Mouse (Mus musculus): Measurements from ENCODE around the gene Gimap4.
"Not testable (repeated sequence)": the region's sequence is repeated elsewhere in the genome, so short reads cannot be mapped to it uniquely, and the experiment has no call there.

Gene Gimap4

DNA sequence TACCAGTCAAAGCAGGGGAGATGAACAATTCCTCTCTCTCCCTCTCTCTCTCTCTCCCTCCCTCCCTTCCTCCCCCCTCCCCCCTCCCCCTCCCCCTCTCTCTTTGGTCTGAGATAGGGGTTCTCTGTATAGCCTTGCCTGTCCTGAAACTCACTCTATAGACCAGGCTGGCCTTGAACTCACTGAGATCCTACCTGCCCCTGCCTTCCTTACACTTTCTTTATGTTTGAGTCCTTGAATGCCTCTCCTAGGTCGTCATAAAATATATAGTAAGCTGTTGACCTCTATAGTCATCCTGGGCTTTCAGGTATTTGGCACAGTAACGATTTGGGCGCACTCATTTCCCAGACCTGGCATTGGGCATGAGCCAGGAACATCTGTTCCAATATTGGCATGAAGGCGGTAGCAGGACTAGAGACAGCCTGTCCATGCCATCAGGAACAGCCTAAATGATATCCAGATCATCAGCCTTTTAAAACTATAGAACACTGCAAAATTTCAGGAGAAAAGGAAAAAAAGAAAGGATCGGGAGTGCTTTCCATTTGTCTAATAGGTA, 7.4 kb upstream of the Gimap4 start:
- no peak for DNase-seq

DNA sequence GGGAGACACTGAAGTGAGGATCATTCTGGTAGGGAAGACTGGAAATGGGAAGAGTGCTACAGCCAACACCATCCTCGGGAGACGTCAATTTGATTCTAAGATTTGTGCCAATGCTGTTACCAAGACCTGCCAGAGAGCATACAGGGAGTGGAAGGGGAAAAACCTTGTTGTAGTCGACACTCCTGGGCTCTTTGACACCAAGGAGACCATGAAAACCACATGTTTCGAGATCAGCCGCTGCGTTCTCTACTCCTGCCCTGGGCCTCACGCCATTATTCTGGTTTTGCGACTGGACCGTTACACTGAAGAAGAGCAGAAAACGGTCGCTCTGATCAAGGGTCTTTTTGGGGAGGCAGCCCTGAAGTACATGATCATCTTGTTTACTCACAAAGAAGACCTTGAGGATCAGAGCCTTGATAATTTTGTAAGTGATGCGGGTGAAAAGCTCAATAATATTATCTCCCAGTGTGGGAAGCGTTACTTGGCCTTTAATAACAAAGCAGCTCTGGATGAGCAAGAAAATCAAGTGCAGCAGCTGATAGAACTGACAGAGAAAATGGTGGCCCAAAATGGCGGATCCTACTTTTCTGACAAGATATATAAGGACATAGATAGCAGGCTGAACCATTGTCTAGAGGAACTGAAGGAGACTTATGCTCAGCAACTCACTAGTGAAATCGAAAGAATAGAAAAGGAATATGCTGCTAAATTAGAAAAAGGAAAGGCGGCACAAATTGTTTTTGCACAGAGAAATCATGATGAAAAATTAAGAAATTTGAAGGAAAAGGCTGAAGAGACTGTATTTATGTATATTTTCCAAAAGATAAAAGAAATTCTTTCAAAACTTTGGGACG, 6.6 kb upstream of the Gimap4 start:
- no peak for DNase-seq

DNA sequence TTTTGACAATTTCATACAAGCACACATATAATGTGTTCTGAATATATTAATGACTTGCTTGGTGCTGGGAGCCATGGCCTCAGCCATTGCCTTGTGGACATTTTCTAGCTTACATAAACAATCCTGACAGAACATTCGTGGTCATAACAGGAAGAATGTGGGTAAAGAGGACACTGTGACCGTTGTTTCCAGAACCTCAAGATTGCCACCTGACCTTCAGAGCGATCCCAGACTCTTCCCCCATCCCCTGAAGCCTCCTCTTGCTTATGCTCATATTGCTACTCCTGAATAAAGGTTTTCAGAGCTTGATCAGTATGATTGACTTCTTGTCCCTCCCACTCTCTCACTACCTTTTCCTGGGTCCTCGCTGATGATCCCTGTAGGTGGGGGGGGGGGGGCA, 6.0 kb upstream of the Gimap4 start:
- DNase-seq, result no peak

DNA sequence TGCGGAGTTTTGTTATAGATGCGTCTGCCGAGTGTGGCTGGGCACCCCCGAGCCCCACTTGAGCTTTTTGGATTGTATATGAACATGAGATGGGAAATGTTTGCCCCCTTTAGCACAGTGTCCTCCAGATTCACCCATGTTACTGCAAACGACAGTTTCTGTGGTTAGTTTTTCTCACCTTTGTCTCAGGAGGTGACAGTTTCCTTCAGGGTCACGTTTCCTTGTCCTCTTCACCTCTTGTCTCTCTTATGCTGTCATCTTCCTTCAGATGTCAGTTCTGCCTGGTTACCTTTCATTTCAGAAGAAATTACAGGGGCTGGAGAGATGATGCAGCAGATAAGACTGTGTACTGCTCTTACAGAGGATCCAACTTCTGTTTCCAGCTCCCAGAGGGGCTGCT, 4.6 kb upstream of the Gimap4 start:
- DNase-seq, result no peak

DNA sequence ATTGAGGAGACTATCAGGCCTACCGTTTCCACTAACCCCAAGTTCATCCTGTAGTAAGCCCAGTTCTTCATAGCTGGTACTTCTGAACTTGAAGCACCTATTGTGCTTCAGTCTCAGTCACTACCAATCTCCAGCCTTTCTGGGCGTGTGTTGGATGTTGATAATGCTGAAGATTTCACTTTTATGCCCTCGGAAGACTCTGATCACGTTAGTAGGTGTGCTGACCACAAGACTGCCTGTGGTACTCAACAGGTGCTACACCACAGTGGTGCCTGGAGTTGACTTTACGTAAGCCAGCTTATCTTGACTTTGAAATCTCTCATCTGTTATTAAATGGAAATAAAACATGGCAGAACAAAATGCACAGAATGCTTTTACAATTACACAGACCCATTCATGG, 3.9 kb upstream of the Gimap4 start:
- no peak for DNase-seq

DNA sequence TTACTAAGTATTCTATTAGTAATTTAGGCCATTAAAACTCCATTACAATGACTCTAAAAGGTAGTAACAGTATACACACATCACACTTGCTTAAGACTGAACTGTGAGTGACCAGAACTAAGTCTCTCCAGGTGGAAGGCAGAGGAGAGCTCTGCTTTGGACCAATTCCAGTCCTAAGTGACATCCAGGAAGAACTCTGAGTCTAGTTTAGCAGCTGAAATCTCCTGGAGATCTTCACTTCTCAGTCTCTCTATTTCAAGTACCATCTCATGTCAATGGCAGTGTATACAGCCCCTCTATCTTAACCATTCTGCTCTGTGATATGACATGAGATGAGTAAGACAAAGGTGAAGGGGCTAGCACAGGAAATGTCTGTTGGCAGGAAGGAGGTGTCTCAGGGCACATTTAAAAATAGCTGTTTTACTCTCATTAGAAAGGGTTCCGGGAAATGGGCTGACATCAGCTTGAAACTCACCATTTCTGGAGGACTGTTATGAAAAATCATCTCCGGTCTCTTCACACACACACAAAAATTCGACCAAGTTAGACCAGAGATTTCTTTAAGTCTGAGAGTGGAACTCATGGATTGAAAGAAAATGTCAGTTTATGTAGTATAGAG, 2.8 kb upstream of the Gimap4 start:
- no peak for DNase-seq

DNA sequence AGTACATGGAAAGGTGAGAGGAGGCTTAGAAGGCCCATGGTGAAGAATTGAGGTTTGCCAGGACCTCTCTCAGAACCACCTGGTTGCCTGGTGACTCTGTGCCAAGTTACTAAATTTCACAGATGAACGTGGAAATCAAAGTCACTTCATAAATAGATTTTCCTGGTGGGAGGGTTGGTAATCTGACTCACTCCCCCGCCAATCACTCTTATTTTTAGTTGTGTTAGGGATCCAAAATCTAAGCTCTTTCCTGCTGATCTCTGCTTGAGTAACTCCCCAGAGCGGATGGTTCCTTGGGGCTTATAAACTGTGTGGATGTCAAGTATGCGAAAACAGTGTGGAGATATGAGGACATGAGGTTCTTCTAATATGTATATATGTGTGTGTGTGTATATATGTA, 2.1 kb upstream of the Gimap4 start:
- DNase-seq, result no peak

DNA sequence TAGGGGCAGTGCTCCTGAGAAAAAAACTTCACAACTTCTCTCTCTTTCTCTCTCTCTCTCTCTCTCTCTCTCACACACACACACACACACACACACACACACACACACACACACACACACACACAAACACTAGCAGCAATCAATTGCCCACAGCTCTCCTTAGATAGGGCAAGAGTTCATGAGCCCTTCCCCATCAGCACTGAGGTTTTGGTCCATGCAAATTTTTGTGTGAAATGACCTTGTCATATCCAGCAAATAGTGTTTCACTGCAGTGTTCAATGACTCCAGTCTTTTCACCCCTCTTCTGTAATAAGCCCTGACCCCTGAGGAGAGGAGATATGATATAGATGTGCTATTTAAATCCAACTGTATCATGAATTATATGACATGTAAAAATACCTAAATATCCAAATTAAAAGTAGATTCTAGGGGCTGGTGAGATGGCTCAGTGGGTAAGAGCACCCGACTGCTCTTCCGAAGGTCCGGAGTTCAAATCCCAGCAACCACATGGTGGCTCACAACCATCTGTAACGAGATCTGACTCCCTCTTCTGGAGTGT, 1.0 kb upstream of the Gimap4 start:
- DNase-seq, result not testable (repeated sequence)

DNA sequence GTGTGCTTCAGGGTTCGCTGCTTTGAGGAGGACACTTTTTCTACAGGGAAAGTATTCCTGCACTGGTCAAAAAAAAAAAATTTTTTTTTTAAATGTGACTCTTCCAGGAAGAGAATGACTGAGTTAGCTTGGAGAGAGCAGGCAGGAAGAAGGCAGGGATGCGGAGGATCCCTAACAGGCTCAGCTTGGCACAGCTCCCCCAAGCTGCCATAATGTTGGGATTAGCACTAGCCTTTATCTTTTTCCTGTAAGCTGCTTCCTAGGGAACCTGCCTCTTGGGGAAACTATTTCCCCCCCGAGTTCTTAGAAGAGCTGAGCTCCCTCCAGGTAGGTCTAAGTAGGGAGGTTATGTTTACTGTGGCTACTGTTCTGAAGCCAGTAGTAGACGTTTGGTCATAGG, 457 bp downstream of the Gimap4 start:
- DNase-seq, result no peak

DNA sequence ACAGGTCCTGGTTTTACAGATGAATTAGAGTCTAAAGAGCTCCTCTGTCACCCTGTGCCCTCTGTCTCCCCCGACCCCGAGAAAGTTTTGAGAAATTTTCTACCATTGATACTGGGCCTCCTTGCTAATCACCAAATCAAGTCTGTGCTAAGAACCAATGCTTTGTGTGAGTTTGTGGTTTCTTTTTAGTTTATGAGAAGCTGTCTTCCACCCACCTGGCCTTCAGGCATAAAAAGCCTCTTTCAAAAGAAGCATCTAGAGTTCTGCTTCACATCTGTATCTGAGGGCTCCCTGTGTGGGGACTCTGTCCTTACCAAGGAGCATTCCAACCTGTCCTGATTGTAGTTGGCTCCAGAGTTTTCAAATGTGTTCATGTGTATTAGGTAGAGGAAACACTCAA, 902 bp downstream of the Gimap4 start:
- no peak for DNase-seq

DNA sequence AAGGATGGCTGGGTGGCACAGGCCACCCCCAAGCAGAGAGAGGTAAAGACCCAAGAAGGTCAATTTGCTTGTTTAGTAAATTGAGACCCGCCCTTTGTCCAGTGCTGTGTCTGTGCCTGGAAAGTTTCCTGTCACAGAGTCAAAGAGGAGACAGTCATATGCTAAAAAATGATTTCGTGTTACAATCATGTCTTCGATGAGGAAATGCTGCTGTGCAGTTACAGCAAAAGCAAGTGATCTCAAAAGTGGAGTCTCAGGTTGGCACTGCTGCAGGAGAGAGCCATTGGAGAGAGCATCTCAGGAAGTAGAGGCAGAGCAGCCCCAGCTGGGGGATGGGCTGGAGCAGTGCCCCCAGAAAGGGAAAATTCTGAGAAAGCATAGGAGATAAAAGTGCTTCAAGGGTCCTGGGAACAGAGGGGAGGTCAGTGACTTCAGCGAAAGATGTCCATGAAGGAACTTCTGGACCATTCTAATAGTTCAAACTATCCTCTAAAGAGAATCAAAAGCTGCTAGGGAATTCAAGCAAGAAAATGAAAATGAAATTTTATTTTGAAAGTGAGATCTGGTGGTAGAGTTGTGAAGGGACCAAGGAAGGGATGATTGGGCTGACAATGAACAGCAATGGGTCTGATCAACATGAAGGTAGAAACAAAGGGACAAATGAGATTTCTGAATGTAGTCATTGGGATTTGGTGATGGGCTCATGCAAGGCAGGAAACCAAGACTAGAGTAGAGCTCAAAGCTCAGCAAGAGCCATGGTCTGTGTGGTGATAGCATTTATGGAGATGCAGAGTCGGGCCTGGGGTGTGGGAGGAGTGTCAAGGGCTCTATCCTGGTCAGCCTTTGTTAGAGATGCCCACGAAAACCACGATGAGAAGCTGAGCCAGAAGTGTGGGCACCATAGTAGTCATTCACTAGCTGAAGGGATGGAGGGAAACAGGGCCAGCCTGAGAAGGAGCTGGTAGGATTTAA, 1.6 kb downstream of the Gimap4 start:
- no peak for DNase-seq

DNA sequence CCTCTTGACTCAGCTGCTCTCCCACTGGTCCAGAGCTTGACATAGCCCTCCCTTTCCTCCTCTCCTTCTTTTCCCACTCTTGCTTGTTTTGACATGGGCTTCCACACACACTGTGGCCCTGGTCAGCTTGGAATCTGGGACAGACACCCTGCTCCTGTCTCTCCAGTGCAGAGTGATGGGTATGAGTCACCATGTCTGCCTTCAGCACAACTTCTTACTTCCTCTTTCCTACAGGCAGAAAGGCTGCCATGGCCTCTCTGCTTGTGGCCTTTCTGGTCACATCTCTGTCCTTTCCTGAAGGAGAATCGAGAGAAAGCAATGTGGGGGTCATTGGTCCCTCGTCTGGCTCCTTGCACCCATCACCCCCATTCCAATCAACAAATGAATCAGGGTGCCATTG, 2.7 kb downstream of the Gimap4 start:
- DNase-seq, result no peak

DNA sequence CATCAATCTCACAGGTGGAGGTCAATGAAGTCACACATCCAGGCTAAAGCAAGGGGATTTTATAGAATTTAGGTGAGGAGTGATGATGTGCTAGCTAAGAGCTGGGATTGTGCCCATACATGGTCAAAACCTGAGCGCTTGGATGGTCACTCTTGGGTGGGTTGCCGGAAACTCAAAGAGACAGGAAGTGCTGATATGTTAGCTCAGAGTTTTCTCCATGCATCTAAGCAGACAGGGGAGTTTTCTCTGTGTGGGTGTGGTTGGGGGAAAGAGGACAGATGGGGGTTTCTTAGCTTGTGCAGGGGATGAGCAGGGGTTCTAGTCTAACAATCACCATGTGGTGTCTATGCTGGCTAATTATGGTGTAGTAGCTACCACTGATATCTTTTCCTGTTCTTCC, 5.0 kb downstream of the Gimap4 start:
- no peak for DNase-seq

DNA sequence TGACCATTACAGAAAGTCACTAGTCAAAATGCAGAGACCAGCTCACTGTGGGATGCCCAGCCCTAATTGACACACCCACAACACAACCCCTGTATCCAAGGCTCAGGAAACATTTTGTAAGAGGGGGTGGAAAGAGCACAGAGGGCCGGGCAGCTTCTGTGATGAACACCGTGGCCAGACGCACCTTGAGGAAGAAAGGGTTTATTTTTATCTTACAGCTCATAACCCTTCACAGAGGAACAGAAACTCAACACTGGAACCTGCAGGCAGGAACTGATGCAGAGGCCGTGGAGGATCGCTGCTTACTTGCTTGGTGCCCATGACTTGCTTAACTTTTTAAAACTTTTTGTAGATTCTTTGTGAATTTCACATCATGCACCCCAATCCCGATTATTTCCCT, 8.6 kb downstream of the Gimap4 start:
- DNase-seq, result no peak

DNA sequence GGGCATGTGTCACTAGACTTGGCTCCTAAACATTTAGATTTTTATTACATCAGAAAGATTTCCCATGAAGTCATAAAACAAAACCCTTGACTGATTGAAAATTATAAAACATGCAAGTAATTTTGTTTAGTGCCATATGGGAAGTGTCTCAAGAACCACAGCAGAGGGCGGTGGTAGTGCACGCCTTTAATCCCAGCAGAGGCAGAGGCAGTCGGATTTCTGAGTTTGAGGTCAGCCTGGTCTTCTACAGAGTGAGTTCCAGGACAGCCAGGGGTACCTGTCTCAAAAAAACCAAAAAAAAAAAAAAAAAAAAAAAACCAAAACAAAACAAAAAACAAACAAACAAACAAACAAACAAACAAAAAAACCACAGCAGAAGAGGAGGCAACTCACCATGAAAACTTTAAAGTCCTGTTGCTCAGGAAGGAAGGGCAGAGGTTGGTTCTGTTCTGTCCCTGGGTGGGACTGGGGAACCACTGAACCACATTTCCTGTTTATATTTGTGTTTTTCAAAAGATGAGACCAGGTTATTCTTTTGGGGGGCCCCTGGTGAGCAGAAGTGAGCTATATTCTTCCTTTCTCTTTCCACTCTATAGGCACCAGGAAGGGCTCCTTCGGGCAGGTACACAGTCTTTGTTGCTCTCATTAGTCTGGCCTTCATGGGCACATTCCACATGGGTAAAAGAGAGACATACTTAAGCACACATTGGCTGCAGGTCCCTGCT, 12.6 kb downstream of the Gimap4 start:
- DNase-seq, result no peak

DNA sequence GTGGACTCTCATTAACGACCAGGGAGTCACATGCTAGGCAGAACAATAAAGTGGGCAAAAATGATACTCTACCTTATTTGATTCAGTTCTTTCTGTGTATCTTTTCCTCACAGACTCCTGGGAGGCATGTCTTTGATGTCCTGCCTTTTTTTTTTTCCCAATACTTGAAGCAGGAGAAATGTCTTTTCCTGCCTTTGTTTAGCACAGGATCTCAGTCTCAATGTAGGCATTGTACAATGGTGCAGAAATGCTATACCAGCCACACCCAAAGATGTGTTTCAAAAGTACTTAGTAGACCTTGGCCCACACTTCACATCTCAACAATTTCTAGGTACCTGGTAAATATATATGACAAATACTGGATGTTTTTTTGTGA, 13.2 kb downstream of the Gimap4 start:
- no peak for DNase-seq

DNA sequence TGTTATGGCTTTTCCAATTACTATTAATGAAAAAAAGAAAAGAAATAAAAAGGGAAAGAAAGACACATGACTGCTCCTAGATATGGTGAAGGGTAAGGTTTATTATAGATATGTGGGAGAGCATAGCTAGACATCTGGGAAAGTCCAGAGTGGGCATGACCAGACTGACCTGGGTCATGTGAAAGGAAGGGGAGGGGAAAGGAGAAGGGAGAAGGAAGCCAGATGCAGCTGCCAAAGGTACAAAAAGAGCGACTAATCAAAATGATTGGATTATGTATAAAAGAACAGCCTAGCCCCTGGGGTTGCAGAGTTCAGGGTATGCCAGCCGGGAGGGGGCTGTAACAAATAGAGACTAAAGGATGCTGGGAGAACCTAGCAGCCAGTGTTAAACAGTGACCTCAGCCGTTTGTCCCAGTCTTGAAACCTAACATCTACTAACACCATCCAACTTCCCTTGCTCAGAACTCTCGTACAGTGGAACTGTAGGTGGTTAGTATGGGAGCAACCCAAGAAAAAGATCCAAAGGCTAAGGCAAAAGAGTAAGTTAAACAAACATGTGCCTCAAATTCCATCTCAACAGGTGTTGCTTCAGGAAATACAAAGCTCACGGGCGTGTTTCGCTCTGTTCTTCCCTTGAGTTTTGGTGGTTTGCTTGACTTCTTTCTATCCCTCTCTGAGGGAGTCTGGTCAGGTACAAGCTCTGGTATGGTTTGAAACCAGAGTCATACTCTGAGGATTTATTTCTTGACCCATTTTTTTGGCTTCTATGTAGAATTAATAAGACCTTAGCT, 13.9 kb downstream of the Gimap4 start:
- no peak for DNase-seq

DNA sequence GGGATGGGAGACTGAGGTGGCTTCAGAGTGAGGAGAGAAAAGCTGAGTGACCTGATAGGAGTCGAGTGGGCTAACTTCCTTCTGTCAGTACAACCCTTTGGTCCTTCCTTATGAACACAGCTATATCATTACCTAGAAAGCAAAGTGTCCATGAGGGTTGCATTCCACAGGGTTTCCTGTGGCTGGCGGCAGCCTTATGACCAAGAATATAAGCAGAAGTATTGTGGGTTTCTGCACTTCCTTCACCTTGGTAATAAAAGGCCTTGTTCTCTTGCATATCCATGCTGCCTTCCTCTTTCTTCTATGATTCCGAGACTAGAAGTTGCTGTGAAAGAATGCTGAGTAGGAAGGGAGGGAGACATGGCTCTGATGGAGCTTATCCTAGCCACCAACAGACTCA, 14.5 kb downstream of the Gimap4 start:
- DNase-seq, result no peak

DNA sequence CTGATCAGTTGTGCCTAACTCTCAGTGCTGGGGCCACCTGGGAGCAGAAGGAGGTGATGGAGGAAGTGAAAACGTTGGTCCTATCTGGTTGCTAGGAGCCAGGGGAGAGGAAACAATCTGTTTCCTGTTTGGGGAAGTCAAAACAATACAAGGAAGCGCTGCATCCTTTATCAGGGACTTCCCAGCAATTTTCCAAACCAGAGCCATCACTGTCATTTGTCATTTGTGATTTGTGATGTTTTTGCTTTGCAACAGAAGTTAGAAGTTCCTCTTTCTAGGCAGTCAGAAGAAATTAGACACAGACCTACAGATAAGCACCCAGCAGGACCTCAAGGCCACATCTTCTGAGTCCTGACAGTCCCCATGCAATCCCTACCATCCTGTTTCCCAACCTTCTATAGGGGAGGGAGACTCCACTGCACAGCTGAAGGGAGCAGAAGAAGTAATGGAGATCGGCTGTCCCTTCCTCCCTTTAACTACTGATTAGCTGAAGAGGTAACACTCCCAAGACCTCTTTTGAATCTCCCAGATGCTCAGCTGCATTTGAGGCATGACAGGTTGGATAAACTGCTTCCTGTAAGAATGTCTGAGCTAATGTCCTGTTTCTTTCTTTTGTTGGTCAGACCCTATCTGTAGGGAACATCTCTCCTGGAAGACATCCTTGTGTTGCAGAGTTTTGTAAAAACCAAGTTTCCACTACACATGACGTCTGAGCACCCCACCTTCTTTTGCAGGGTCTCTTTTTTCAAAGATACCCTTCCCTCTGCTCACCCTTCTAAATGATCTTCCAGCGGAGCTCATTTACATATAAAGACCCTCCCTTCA, 16.1 kb downstream of the Gimap4 start:
- DNase-seq, result no peak

DNA sequence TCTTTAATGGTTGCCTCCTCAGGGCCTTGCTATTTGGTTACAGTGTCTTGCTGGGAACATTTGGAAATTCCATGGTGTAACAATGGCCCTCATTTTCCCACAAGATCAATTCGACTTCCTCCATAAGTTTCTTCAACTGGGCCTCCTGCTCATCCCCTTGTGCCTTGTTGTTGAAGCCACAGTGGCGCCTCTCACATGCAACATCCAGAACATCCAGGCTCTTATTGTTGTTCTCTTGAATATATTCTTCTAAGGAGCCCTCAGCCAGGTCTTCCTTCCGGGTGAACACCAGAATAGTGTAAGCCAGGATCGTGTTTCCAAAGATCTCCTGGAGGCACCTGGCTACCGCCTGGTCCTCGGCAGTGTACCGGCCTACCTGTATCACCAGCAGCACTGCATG, 17.8 kb downstream of the Gimap4 start:
- no peak for DNase-seq

DNA sequence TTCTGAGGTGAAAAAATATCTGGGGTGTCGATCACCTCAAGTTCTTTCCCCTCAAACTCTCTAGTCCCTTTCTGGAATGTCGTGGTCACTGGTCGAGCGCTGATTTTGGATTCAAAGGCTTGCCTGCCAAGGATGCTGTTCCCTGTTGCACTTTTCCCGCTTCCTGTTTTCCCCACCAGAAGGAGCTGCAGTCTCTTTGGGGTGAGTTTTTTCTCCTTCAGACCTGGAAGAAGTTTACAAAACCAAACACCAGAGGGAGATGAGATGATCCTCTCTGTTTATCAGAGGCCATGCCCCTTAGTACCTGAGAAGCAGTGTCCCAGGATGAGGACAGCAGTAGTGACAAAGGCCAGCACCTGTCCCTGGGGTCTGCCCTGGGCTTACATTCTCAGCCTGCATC, 18.3 kb downstream of the Gimap4 start:
- no peak for DNase-seq
